Mouse (Mus musculus): Measurements from ENCODE around the gene Ltb4r2. TPM values are rescaled to one million over a fixed set of nuclear protein-coding genes. Genes with fewer than 3 reads are reported as not detected.
"Not testable (repeated sequence)": the region's sequence is repeated elsewhere in the genome, so short reads cannot be mapped to it uniquely, and the experiment has no call there.

The Ltb4r2 gene
- polyA plus RNA-seq, 1 experiment: 65.3 TPM

GRCm38 (mm10) chr14:55757566-55757965 is 3.7 kb upstream of the Ltb4r2 start:
- H3K27me3 ChIP-seq (ENCODE audit: control insufficient read depth, insufficient read depth, low read length): 0 out of 2 replicates have a peak, but pooled peaks cover 9% of the 10 kb centered on the region
- H3K27ac ChIP-seq (ENCODE audit: insufficient read depth, low read depth, low read length): peak overlapping the region; percentile 100
- peaks cover 6% of the 10 kb centered on the region for H3K4me1 ChIP-seq (ENCODE audit: control insufficient read depth, insufficient read depth, insufficient read length, low read length)
- H3K4me3 ChIP-seq (ENCODE audit: low read depth, low read length): peak overlapping the region; percentile 68
- TF ChIP-seq CTCF (IDR thresholded peaks at IDR 0.05; ENCODE audit: extremely low read depth, insufficient read length, insufficient replicate concordance, low read depth, low read length) (no peak), POLR2A (IDR thresholded peaks at IDR 0.05; ENCODE audit: low read depth, low read length) (peak; percentile 14; the same call in 1 of the 2 replicates)
- peaks cover 38% of the 10 kb centered on the region for H3K36me3 ChIP-seq (ENCODE audit: control insufficient read depth, insufficient read depth, low read length)
- WGBS: 23% methylated on average over 6 of the region's 6 CpGs

GRCm38 (mm10) chr14:55758363-55758784 is 2.9 kb upstream of the Ltb4r2 start, which contains the start of gene Cideb:
TSS of gene Cideb (minus strand) at chr14:55758458.
- H3K27ac ChIP-seq (ENCODE audit: insufficient read depth, low read depth, low read length): peak within 1 kb of the TSS; percentile 100
- peaks cover 6% of the 10 kb centered on the region for H3K4me1 ChIP-seq (ENCODE audit: control insufficient read depth, insufficient read depth, insufficient read length, low read length)
- peak within 1 kb of the TSS; percentile 68 for H3K4me3 ChIP-seq (ENCODE audit: low read depth, low read length)
- TF ChIP-seq POLR2A (IDR thresholded peaks at IDR 0.05; ENCODE audit: low read depth, low read length) (no peak), CTCF (IDR thresholded peaks at IDR 0.05; ENCODE audit: extremely low read depth, insufficient read length, insufficient replicate concordance, low read depth, low read length) (peak; percentile 68; the same call in 1 of the 2 replicates)
- 6% methylated on average over 8 of the region's 8 CpGs for WGBS
- H3K27me3 ChIP-seq (ENCODE audit: control insufficient read depth, insufficient read depth, low read length): 0 out of 2 replicates have a peak, but pooled peaks cover 13% of the 10 kb centered on the region
- H3K36me3 ChIP-seq (ENCODE audit: control insufficient read depth, insufficient read depth, low read length): peaks cover 30% of the 10 kb centered on the region

- not testable (repeated sequence) for H3K4me1 ChIP-seq (ENCODE audit: control insufficient read depth, insufficient read depth, insufficient read length, low read length); H3K4me3 ChIP-seq (ENCODE audit: low read depth, low read length); H3K27ac ChIP-seq (ENCODE audit: insufficient read depth, low read depth, low read length)
- Histone ChIP-seq H3K27me3 (ENCODE audit: control insufficient read depth, insufficient read depth, low read length) (0 out of 2 replicates have a peak, but pooled peaks cover 13% of the 10 kb centered on the region), H3K36me3 (ENCODE audit: control insufficient read depth, insufficient read depth, low read length) (peaks cover 13% of the 10 kb centered on the region)
- peak; percentile 63; the same call in 1 of the 2 replicates for TF ChIP-seq CTCF (IDR thresholded peaks at IDR 0.05; ENCODE audit: extremely low read depth, insufficient read length, insufficient replicate concordance, low read depth, low read length)
- WGBS: 0% methylated on average over 6 of the region's 6 CpGs
Observed at GRCm38 (mm10) chr14:55760156-55760555, 1.1 kb upstream of the Ltb4r2 start.

- TF ChIP-seq POLR2A (IDR thresholded peaks at IDR 0.05; ENCODE audit: low read depth, low read length) (0 out of 2 replicates have a peak, but pooled peaks have one; percentile 26), CTCF (IDR thresholded peaks at IDR 0.05; ENCODE audit: extremely low read depth, insufficient read length, insufficient replicate concordance, low read depth, low read length) (peak; percentile 26; the same call in 1 of the 2 replicates)
- Histone ChIP-seq H3K27ac (ENCODE audit: insufficient read depth, low read depth, low read length) (no peak overlapping the region), H3K4me1 (ENCODE audit: control insufficient read depth, insufficient read depth, insufficient read length, low read length) (peaks cover 8% of the 10 kb centered on the region), H3K27me3 (ENCODE audit: control insufficient read depth, insufficient read depth, low read length) (0 out of 2 replicates have a peak, but pooled peaks cover 13% of the 10 kb centered on the region), H3K36me3 (ENCODE audit: control insufficient read depth, insufficient read depth, low read length) (no peaks in the 10 kb centered on the region), H3K4me3 (ENCODE audit: low read depth, low read length) (peak overlapping the region; percentile 60)
- WGBS: 2% methylated on average over 77 of the region's 77 CpGs
Observed at GRCm38 (mm10) chr14:55762001-55762821, 983 bp downstream of the Ltb4r2 start.

- Histone ChIP-seq H3K27me3 (ENCODE audit: control insufficient read depth, insufficient read depth, low read length) (0 out of 2 replicates have a peak, but pooled peaks cover 13% of the 10 kb centered on the region), H3K36me3 (ENCODE audit: control insufficient read depth, insufficient read depth, low read length) (no peaks in the 10 kb centered on the region), H3K4me3 (ENCODE audit: low read depth, low read length) (no peak overlapping the region), H3K4me1 (ENCODE audit: control insufficient read depth, insufficient read depth, insufficient read length, low read length) (peaks cover 16% of the 10 kb centered on the region), H3K27ac (ENCODE audit: insufficient read depth, low read depth, low read length) (no peak overlapping the region)
- WGBS: 66% methylated on average over 7 of the region's 7 CpGs
- TF ChIP-seq CTCF (IDR thresholded peaks at IDR 0.05; ENCODE audit: extremely low read depth, insufficient read length, insufficient replicate concordance, low read depth, low read length) (no peak), POLR2A (IDR thresholded peaks at IDR 0.05; ENCODE audit: low read depth, low read length) (no peak)
Observed at GRCm38 (mm10) chr14:55763166-55763565, 1.9 kb downstream of the Ltb4r2 start.

GRCm38 (mm10) chr14:55765696-55766095 is 4.5 kb downstream of the Ltb4r2 start, which contains the start of gene Ltb4r1:
TSS of gene Ltb4r1 (plus strand) at chr14:55765962.
- Histone ChIP-seq H3K27me3 (ENCODE audit: control insufficient read depth, insufficient read depth, low read length) (0 out of 2 replicates have a peak, but pooled peaks cover 13% of the 10 kb centered on the region), H3K4me1 (ENCODE audit: control insufficient read depth, insufficient read depth, insufficient read length, low read length) (peaks cover 18% of the 10 kb centered on the region), H3K36me3 (ENCODE audit: control insufficient read depth, insufficient read depth, low read length) (no peaks in the 10 kb centered on the region), H3K27ac (ENCODE audit: insufficient read depth, low read depth, low read length) (peak within 1 kb of the TSS; percentile 61; the same call in 1 of the 2 replicates), H3K4me3 (ENCODE audit: low read depth, low read length) (no peak within 1 kb of the TSS)
- 60% methylated on average over 4 of the region's 4 CpGs for WGBS
- TF ChIP-seq CTCF (IDR thresholded peaks at IDR 0.05; ENCODE audit: extremely low read depth, insufficient read length, insufficient replicate concordance, low read depth, low read length) (no peak), POLR2A (IDR thresholded peaks at IDR 0.05; ENCODE audit: low read depth, low read length) (no peak)
